Mouse (Mus musculus) cerebellum, adult (tissue): ENCODE measurements around the gene Cript.
"Not testable (repeated sequence)": the region's sequence is repeated elsewhere in the genome, so short reads cannot be mapped to it uniquely, and the experiment has no call there.

Experiments used
- ATAC-seq: cut with Nextera tagmentation; 2 replicates; pipeline ENCODE4 v1.9.2; 2017; ENCODE audit warnings: mild to moderate bottlenecking, moderate library complexity, mixed read lengths; ENCODE audit not compliant: insufficient number of reproducible peaks, low FRiP score, low TSS enrichment

Gene Cript

GRCm38 (mm10) chr17:87044796-87045195, 19.4 kb downstream of the Cript start:
- ATAC-seq, result no peak

- no peak for ATAC-seq
These were observed 24.3 kb downstream of the Cript start for GRCm38 (mm10) chr17:87049696-87050095.

- ATAC-seq, result no peak
These were observed 25.3 kb downstream of the Cript start for GRCm38 (mm10) chr17:87050469-87051175.

GRCm38 (mm10) chr17:87051652-87052051, 26.3 kb downstream of the Cript start:
- ATAC-seq, result no peak

- ATAC-seq, result no peak
These were observed 27.1 kb downstream of the Cript start for GRCm38 (mm10) chr17:87052432-87052831.

GRCm38 (mm10) chr17:87053921-87054320, 28.6 kb downstream of the Cript start:
- ATAC-seq, result no peak

GRCm38 (mm10) chr17:87055051-87055459, 29.7 kb downstream of the Cript start:
- peak; percentile 58; the same call in 1 of the 2 replicates for ATAC-seq

- no peak for ATAC-seq
These were observed 30.3 kb downstream of the Cript start for GRCm38 (mm10) chr17:87055663-87056062.

GRCm38 (mm10) chr17:87056761-87057160, 31.4 kb downstream of the Cript start:
- no peak for ATAC-seq

- ATAC-seq, result no peak
These were observed 32.3 kb downstream of the Cript start for GRCm38 (mm10) chr17:87057486-87058266.

- no peak for ATAC-seq
These were observed 37.3 kb downstream of the Cript start for GRCm38 (mm10) chr17:87062639-87063038.

- no peak for ATAC-seq
These were observed 38.1 kb downstream of the Cript start for GRCm38 (mm10) chr17:87063461-87063860.

- ATAC-seq, result no peak
These were observed 38.6 kb downstream of the Cript start for GRCm38 (mm10) chr17:87063969-87064368.

GRCm38 (mm10) chr17:87068997-87069396, 43.6 kb downstream of the Cript start:
- ATAC-seq, result no peak

GRCm38 (mm10) chr17:87072183-87072582, 46.8 kb downstream of the Cript start:
- not testable (repeated sequence) for ATAC-seq

- no peak for ATAC-seq
These were observed 47.6 kb downstream of the Cript start for GRCm38 (mm10) chr17:87072766-87073440.

- no peak for ATAC-seq
These were observed 48.1 kb downstream of the Cript start for GRCm38 (mm10) chr17:87073470-87073869.

- peak; percentile 49; the same call in 1 of the 2 replicates for ATAC-seq
These were observed 52.9 kb downstream of the Cript start for GRCm38 (mm10) chr17:87078217-87078616.

- no peak for ATAC-seq
These were observed 55.4 kb downstream of the Cript start for GRCm38 (mm10) chr17:87080724-87081123.

GRCm38 (mm10) chr17:87082547-87082946, 57.2 kb downstream of the Cript start:
- no peak for ATAC-seq

GRCm38 (mm10) chr17:87083671-87084070, 58.3 kb downstream of the Cript start:
- ATAC-seq, result no peak
